Mouse (Mus musculus) erythroblast, embryonic 14.5 days (primary cell): ENCODE results near the gene Nlrp6.

Experiments
- GATA1 ChIP-seq: IDR thresholded peaks from 2 replicates; pipeline ENCODE4 v1.6.1; 2012; ENCODE audit warnings: low read length, inconsistent platforms, mixed read lengths
- TAL1 ChIP-seq: IDR thresholded peaks from 3 replicates; pipeline ENCODE4 v1.6.1; 2012; ENCODE audit warnings: low read length, inconsistent platforms, mixed read lengths

- TF ChIP-seq GATA1 (no peak), TAL1 (no peak)
Measured at GRCm38 (mm10) chr7:140923070-140923775, 2.5 kb downstream of the Nlrp6 start.
